Mouse (Mus musculus): Measurements from ENCODE around the gene Exoc2. TPM values are rescaled to one million over a fixed set of nuclear protein-coding genes. Genes with fewer than 3 reads are reported as not detected.
A peak's percentile ranks its signal among the peaks of the same experiment; 100 is the strongest.

The Exoc2 gene
- polyA plus RNA-seq, 1 experiment: 10.4 TPM

DNA sequence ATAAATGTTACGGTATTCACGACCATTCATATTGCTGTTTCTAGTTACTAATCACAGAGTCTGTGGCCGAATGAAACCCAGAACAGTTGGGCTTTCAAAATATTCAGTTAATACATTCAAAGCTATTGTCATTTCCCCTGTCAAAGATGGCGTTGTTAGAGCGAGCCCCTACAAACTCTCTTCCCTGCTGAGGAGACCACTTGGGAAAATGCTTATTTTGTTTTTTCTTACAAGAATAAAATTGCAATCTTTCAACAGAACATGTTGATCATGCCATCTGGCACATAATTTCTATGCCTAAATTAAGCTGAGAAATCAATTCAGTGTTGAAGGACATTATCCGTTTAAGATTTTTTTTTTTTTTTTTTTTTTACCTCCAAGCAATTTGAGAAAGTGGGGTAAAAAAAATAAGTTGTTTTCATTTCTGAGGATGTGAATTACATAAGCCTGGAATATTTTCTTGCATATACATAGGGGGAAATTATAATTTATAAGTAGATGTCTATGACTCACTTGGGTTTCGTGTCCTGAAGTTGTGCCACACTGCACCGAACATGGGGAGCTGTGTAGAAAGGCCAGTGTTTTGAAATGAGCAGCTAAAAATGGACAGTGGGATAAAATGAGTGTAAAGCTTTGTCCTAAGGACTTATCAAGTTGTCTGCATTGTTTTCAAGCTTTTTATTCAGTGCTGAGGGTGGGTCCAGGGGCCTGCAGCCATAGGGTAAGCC, 23.8 kb upstream of the Exoc2 start:
- Histone ChIP-seq H3K27ac (ENCODE audit: control insufficient read depth, insufficient read depth, low read depth, low read length, poor library complexity) (no peak overlapping the region), H3K4me1 (ENCODE audit: control insufficient read depth, insufficient read depth, low read length) (no peaks in the 10 kb centered on the region), H3K4me3 (replicated peaks; ENCODE audit: control insufficient read depth, low read depth, low read length) (no peak overlapping the region)
- 73% methylated on average over 8 of the region's 8 CpGs for WGBS
- TF ChIP-seq CTCF (IDR thresholded peaks at IDR 0.05; ENCODE audit: control insufficient read depth, insufficient read depth, low read length) (no peak), POLR2A (IDR thresholded peaks at IDR 0.05; ENCODE audit: borderline replicate concordance, control insufficient read depth, low read depth, low read length) (no peak)

DNA sequence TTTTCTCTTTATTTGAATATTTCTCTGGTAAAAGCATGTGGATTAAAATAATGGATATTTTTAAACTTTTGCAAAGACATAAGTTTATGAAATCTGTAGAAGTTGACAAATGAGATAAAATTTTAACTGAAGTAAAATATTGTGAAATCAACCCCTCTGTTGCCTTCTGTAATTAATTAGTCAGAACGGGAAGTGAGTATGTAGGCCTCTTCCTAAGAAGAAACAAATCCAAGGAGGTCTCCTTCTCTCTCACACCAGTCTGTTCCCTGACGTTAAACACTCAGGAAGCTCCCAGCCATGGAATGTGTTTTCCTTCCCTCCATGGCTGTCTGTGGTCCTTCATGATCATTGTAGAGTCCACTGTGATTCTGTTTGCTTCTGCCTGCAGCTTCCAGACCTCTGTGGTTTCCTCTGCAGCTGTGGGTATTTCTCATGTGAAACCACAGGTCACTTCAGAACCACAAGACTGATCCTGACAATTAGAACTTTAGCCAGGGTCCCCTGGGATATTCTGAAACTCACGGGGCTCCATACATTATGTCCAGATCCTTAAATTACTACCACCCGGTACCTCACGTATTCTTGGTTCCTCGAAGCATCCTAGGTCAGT, 20.5 kb upstream of the Exoc2 start:
- H3K27ac ChIP-seq (ENCODE audit: control insufficient read depth, insufficient read depth, low read depth, low read length, poor library complexity): no peak overlapping the region
- no peak overlapping the region for H3K4me3 ChIP-seq (replicated peaks; ENCODE audit: control insufficient read depth, low read depth, low read length)
- TF ChIP-seq POLR2A (IDR thresholded peaks at IDR 0.05; ENCODE audit: borderline replicate concordance, control insufficient read depth, low read depth, low read length) (no peak), CTCF (IDR thresholded peaks at IDR 0.05; ENCODE audit: control insufficient read depth, insufficient read depth, low read length) (no peak)
- H3K4me1 ChIP-seq (ENCODE audit: control insufficient read depth, insufficient read depth, low read length): no peaks in the 10 kb centered on the region
- WGBS: 26% methylated on average over 6 of the region's 6 CpGs

DNA sequence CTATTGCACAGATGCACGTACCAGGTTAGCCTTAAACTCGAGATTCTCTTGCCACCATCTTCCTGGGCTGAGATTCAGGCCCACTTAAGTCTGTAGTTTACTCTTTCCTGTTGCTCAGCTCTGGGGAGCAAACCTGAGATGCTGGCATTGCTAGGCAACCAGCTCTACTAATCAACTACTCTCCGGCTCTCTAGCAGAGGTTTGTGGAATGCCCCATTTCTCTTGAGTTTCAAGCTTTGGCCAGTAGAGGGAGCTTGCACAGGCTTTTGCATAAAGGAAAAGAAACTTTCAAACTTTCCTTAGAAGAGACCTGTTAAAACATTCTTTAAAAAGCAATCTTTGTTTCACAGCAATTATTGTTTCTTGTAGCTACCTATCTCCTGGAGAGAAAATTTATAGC, 19.9 kb upstream of the Exoc2 start:
- no peak for TF ChIP-seq POLR2A (IDR thresholded peaks at IDR 0.05; ENCODE audit: borderline replicate concordance, control insufficient read depth, low read depth, low read length)
- TF ChIP-seq CTCF (IDR thresholded peaks at IDR 0.05; ENCODE audit: control insufficient read depth, insufficient read depth, low read length): 0 out of 2 replicates have a peak, but pooled peaks have one; percentile 4
- Histone ChIP-seq H3K4me1 (ENCODE audit: control insufficient read depth, insufficient read depth, low read length) (no peaks in the 10 kb centered on the region; the same call in 1 of the 2 replicates), H3K4me3 (replicated peaks; ENCODE audit: control insufficient read depth, low read depth, low read length) (no peak overlapping the region), H3K27ac (ENCODE audit: control insufficient read depth, insufficient read depth, low read depth, low read length, poor library complexity) (no peak overlapping the region)
- 33% methylated on average over 3 of the region's 3 CpGs for WGBS

DNA sequence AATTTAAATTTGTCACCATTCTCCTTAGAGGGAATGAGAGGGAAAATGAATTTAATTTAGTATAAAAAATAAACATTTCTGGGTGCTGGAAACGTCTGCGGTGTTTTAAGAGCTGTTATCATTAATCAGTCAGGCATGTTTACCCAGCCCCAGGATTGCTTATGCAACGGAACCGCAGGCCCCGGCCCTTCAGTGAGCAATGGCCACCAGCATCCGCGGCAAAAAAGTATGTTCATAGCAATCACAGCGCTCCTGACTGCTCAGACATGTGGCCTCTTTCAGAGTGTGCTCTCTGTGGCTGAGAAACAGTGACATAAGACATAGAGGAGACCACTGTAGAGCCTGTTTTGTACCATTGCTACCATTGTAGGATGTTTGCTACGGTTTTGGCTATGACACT, 16.3 kb upstream of the Exoc2 start:
- Histone ChIP-seq H3K4me3 (replicated peaks; ENCODE audit: control insufficient read depth, low read depth, low read length) (no peak overlapping the region), H3K27ac (ENCODE audit: control insufficient read depth, insufficient read depth, low read depth, low read length, poor library complexity) (no peak overlapping the region), H3K4me1 (ENCODE audit: control insufficient read depth, insufficient read depth, low read length) (no peaks in the 10 kb centered on the region; the same call in 1 of the 2 replicates)
- 70% methylated on average over 9 of the region's 9 CpGs for WGBS
- no peak for TF ChIP-seq POLR2A (IDR thresholded peaks at IDR 0.05; ENCODE audit: borderline replicate concordance, control insufficient read depth, low read depth, low read length)
- TF ChIP-seq CTCF (IDR thresholded peaks at IDR 0.05; ENCODE audit: control insufficient read depth, insufficient read depth, low read length): no peak

DNA sequence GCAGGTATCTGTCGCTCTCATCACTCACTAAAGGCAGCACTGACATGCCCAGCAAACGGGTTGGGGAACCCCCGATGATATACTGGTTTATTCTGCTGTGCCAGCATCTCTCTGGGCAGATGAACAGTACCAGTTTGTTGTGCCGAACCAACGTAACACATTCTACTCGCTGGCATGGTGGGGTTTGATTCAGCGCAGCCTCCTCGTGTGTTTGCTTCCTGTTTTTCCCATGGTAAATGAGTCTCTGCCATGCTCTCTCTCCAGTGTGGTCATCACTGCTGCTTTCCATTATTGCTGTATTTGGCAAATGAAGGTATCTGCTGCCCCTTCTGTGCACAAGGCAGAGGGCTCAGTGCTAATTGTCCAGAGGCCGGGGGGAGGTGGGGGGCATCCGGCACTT, 15.8 kb upstream of the Exoc2 start:
- 71% methylated on average over 10 of the region's 10 CpGs for WGBS
- H3K4me1 ChIP-seq (ENCODE audit: control insufficient read depth, insufficient read depth, low read length): no peaks in the 10 kb centered on the region; the same call in 1 of the 2 replicates
- TF ChIP-seq CTCF (IDR thresholded peaks at IDR 0.05; ENCODE audit: control insufficient read depth, insufficient read depth, low read length) (no peak), POLR2A (IDR thresholded peaks at IDR 0.05; ENCODE audit: borderline replicate concordance, control insufficient read depth, low read depth, low read length) (no peak)

DNA sequence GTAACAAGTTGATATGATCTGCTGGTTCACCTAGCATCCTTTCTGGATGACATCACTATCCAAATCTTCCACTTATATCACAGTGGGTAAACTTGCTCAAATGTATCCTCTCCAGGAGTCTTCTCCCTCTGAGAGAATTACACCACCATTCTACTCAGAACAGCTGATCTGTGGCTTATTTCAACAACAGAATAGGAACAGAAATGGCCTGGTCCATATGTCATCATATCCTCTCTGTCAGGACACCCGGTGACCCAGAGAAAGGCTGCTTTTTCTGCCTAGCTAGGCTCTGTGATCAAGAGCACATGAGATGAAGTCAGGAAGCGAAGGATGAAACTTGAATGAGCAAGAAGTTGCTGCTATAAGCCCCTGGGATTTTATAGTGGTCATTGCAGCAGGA, 13.8 kb upstream of the Exoc2 start:
- no peaks in the 10 kb centered on the region; the same call in 1 of the 2 replicates for H3K4me1 ChIP-seq (ENCODE audit: control insufficient read depth, insufficient read depth, low read length)
- WGBS: 30% methylated on average over 2 of the region's 2 CpGs
- no peak overlapping the region for H3K4me3 ChIP-seq (replicated peaks; ENCODE audit: control insufficient read depth, low read depth, low read length)
- peak overlapping the region; percentile 4; the same call in 1 of the 2 replicates for H3K27ac ChIP-seq (ENCODE audit: control insufficient read depth, insufficient read depth, low read depth, low read length, poor library complexity)
- no peak for TF ChIP-seq CTCF (IDR thresholded peaks at IDR 0.05; ENCODE audit: control insufficient read depth, insufficient read depth, low read length)

More for the DNA sequence above, 15.8 kb upstream of the Exoc2 start:
- no peak overlapping the region for H3K4me3 ChIP-seq (replicated peaks; ENCODE audit: control insufficient read depth, low read depth, low read length)
- H3K27ac ChIP-seq (ENCODE audit: control insufficient read depth, insufficient read depth, low read depth, low read length, poor library complexity): no peak overlapping the region

DNA sequence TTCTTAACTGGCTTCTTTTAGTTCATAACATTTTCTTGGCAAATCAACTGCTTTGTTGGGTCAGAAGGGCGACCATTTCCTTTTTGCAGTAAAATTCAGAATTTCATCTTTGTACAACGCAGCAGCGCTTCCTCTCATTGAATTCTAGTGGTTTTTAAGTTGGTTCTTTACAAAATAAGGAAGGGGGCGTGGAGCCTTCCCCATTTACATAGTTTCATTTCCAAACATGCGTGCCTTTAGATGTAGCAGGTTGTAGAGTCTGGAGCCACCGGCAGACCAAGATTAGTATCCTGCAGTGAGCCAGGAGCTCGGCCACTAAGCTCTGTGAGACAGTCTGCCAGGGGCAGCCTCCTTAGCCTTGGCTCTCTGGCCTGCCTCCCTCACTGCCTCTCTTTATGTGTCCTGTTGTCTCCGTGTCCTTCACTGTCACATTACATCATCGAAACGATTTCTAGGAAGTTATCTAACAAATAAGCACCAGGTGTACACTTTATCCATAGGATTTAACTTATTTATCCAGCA, 13.1 kb upstream of the Exoc2 start:
- Histone ChIP-seq H3K27ac (ENCODE audit: control insufficient read depth, insufficient read depth, low read depth, low read length, poor library complexity) (peak overlapping the region; percentile 72), H3K4me1 (ENCODE audit: control insufficient read depth, insufficient read depth, low read length) (no peaks in the 10 kb centered on the region; the same call in 1 of the 2 replicates), H3K4me3 (replicated peaks; ENCODE audit: control insufficient read depth, low read depth, low read length) (peak overlapping the region; percentile 43)
- 7% methylated on average over 10 of the region's 10 CpGs for WGBS
- TF ChIP-seq CTCF (IDR thresholded peaks at IDR 0.05; ENCODE audit: control insufficient read depth, insufficient read depth, low read length) (no peak), POLR2A (IDR thresholded peaks at IDR 0.05; ENCODE audit: borderline replicate concordance, control insufficient read depth, low read depth, low read length) (no peak)

DNA sequence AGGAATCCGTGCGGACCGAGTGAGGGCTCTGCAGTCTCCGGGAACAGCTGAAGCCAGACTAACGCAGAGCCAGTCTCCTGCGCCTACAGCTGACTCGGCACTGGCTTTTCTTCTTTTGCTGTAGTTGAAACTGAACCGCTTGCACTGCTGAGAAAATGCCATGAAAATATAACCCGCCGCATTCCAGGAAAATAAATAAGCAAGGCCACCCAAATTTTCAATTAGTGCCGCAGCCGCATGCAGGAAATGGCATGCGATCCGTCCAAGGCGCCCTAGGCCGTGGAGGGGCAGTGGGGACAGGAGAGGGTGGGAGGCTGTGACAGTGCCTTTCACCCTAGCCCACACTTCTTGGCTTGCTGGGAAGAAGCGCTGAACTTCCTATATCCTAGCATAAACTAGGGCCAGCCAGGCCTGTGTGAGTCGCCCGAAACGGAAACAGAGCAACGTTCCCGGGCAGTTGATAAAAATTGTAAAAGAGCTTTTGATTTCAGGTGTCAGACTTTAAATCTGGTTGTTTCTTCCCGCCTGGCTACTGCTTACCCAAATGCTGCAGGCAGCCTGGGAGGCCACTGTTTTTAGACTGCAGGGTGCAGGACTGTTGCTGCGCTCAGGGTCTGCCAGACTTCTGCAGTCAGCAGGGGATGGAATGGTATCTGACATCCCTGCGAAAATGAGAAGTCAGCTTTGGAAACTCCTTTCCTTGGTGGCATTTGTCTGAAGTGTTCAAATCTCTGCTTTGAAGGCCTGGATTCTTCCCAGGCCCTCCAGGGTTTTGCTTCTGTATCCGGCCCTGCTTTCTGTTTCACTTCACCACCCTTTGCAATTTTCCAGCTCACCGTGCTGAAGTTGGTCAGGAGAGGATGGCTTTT, 11.9 kb upstream of the Exoc2 start:
- peak overlapping the region; percentile 54 for H3K27ac ChIP-seq (ENCODE audit: control insufficient read depth, insufficient read depth, low read depth, low read length, poor library complexity)

More for the DNA sequence above, 11.9 kb upstream of the Exoc2 start:
- Histone ChIP-seq H3K4me1 (ENCODE audit: control insufficient read depth, insufficient read depth, low read length) (no peaks in the 10 kb centered on the region; the same call in 1 of the 2 replicates), H3K4me3 (replicated peaks; ENCODE audit: control insufficient read depth, low read depth, low read length) (peak overlapping the region; percentile 61)
- 25% methylated on average over 27 of the region's 27 CpGs for WGBS
- TF ChIP-seq POLR2A (IDR thresholded peaks at IDR 0.05; ENCODE audit: borderline replicate concordance, control insufficient read depth, low read depth, low read length): no peak
- TF ChIP-seq CTCF (IDR thresholded peaks at IDR 0.05; ENCODE audit: control insufficient read depth, insufficient read depth, low read length): no peak

All from bone marrow, adult 2 months (tissue).